Mouse (Mus musculus) left cerebral cortex, postnatal 14 days (tissue): ENCODE measurements at regions not wholly inside any gene's neighbourhood (a gene's known extent, or its start where the extent isn't known, plus 50 kb on each side); places are given as distances from the start of the nearest gene placed in this dataset.

ENCODE experiments used
- DNase-seq, 2 experiments: peaks; one replicate each; pipeline ENCODE4 v3.0.0; 2021 to 2022; ENCODE audit warnings: low spot score in 2 of 2, mixed read lengths in 1 of 2
- intact Hi-C: fragments of 180-260 bp; cut with DNase I; formaldehyde crosslinking; loops from one replicate; pipeline ENCODE4 v1.15.1; 2025

- DNase-seq: no peak
- intact Hi-C loops: no loop called here
These were observed 51.9 kb upstream of the Lgalsl start for GRCm38 (mm10) chr11:20882756-20883155.

- intact Hi-C loops: no loop called here
These were observed 53.1 kb upstream of the Lgalsl start for GRCm38 (mm10) chr11:20883907-20884306.

GRCm38 (mm10) chr11:20887044-20887443 lies 56.2 kb upstream of the Lgalsl start:
- intact Hi-C loops: no loop called here
- no peak for DNase-seq

More at GRCm38 (mm10) chr11:20883907-20884306, 53.1 kb upstream of the Lgalsl start:
- DNase-seq: no peak

DNA sequence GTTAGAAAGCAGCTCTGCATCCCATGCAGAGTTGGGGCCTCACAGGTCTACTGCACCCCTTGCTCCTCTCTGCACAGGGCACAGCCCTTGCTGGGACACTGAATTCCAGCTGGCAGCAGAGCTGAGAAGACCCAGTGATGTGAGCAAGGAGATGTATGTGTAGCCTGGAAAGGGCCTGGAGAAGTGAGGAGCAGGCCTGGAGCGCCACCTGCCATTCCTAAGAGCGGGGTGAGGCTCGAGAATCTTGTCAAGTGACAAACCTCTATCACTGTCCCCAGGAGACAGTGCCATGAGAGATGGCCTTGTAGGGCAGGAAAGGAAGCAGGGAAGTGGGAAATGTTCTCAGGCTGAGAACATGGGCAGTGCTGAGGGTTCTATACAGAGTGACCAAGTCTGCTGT lies 59.6 kb upstream of the Lgalsl start:
- intact Hi-C loops: no loop called here
- no peak for DNase-seq

DNA sequence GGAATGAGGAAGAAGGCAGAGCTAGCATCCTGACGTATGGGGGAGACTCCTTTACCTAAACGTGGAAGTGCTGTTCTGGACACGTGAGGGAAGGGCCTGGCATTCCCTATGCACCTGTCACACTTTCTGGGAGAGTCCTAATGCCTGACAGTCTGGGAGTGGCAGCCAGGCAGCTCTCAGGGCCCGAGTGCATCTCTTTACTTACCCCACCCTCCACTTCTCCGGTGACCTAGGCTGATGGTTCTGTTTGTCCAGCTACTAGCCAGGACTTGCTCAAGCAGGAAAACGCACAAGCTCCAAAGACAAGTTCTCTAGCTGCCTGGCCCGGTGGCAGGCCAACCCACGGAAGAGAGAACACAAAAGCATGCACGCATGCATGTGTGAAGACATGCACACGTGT lies 60.9 kb upstream of the Lgalsl start:
- no peak for DNase-seq
- intact Hi-C loops: no loop called here

- no peak for DNase-seq
- intact Hi-C loops: no loop called here
These were observed 65.6 kb upstream of the Lgalsl start for GRCm38 (mm10) chr11:20896277-20897123.

- intact Hi-C loops: no loop called here
- DNase-seq: no peak
These were observed 66.6 kb upstream of the Lgalsl start for GRCm38 (mm10) chr11:20897468-20897867.

DNA sequence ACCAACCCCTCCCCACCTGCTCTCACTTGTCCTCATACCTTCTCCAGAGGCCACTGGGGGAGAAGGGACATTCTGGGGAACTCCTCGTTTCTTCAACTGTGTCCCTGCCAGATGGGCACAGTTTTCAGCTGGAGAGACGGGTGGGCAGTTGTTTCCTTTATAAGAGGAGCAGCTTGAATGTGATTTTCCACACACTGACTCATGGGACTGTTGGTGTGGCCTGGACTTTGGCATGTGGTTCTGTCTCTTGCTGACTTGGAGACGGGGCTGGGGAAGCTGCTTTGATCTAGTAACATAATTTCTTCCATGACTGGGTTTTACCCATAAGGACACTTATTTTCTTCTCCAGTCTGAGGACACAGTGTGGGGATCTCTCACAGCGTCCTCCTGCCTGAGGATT lies 67.7 kb upstream of the Lgalsl start:
- intact Hi-C loops: no loop called here
- no peak for DNase-seq

GRCm38 (mm10) chr11:20899766-20900165 lies 68.9 kb upstream of the Lgalsl start:
- intact Hi-C loops: no loop called here
- DNase-seq: no peak

- intact Hi-C loops: no loop called here
- DNase-seq: no peak
These were observed 71.1 kb upstream of the Lgalsl start for GRCm38 (mm10) chr11:20902001-20902400.

- no peak for DNase-seq
- intact Hi-C loops: no loop called here
These were observed 72.1 kb upstream of the Lgalsl start for GRCm38 (mm10) chr11:20902910-20903309.

GRCm38 (mm10) chr11:20907996-20908395 lies 77.1 kb upstream of the Lgalsl start:
- intact Hi-C loops: no loop called here
- DNase-seq: no peak

GRCm38 (mm10) chr11:20908471-20908870 lies 77.6 kb upstream of the Lgalsl start:
- DNase-seq: peak in 1 of 2 experiments; percentile 36
- intact Hi-C loops: no loop called here

DNA sequence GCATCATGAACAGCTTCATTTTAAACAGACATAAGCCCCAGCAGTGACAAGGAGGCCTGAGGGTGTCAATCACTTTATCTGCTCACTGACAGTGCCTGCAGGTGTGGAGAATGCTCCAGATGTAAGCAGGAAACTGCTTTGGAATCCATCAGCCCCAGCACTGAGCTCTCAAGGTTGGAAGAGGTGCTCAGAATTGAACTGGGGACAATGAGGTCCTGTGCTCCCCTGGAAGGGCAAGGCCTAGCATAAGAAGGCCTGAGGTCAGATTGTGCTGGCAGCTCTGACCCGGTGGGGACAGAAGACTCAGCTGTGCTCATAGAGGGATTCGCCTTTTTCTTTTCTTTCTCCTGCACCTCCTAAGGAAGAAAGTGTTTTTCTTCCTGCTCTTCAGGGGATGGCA lies 82.2 kb upstream of the Lgalsl start:
- DNase-seq: no peak
- intact Hi-C loops: loop anchor here (5.0 kb wide), 2 partner anchors 211 to 456 kb away; no protein-coding TSS in a partner anchor

- intact Hi-C loops: loop anchor here (1.0 to 5.0 kb wide), 4 partner anchors 119 to 456 kb away; no protein-coding TSS in a partner anchor
- DNase-seq: peak; percentile 86 to 93
These were observed 82.9 kb upstream of the Lgalsl start for GRCm38 (mm10) chr11:20913598-20914296.

DNA sequence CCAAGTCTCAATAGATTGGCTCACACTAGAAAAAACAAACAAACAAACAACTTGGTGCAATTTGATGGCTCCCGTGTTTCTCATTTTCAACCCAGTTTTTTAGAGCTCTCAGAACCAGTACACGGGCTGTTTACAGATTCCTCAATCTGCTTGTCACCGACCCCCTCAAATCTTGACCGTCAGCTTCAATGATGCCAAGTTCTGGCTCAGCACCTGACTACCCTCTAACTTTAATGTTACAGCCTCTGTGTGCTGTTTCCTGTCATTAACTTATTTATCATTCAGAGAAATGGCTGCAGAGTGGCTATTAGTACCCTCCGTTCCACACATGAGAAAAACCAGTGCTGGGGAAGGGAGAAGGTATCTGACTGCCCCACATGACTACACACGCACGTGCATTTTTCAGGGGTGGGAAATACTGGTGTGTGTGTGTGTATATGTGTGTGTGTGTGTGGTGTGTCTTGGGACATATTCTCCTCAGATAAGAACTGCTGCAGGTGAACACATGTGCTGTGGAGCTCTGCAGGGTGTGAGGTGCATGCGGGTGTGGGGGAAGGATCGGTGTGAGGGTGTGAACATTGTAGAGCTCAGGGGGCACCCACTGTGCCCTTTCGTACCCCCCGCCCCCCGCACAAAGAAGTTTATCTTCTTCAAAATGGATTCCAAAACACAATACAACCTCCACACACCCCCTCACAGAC lies 83.6 kb upstream of the Lgalsl start:
- DNase-seq: no peak
- intact Hi-C loops: loop anchor here (1.0 to 5.0 kb wide), 4 partner anchors 120 to 457 kb away; no protein-coding TSS in a partner anchor

GRCm38 (mm10) chr11:20915182-20915602 lies 84.3 kb upstream of the Lgalsl start:
- peak; percentile 59 to 80 for DNase-seq
- intact Hi-C loops: loop anchor here (2.0 to 5.0 kb wide), 3 partner anchors 173 to 264 kb away; partner anchors contain the start of genes Aftph and Peli1

- intact Hi-C loops: loop anchor here (2.0 to 5.0 kb wide), 3 partner anchors 174 to 263 kb away; partner anchors contain the start of genes Aftph and Peli1
- DNase-seq: no peak
These were observed 85.0 kb upstream of the Lgalsl start for GRCm38 (mm10) chr11:20915687-20916432.

GRCm38 (mm10) chr11:20916473-20916911 lies 85.6 kb upstream of the Lgalsl start:
- intact Hi-C loops: loop anchor here (5.0 kb wide), 2 partner anchors 174 to 176 kb away; partner anchors contain the start of genes Aftph and Peli1
- DNase-seq: no peak
